Mouse (Mus musculus) heart, embryonic 14.5 days (tissue): Measurements from ENCODE around the gene Stk36. TPM values are rescaled to one million over a fixed set of nuclear protein-coding genes. Genes with fewer than 3 reads are reported as not detected.
A peak's percentile ranks its signal among the peaks of the same experiment; 100 is the strongest.

Experiments
- ATAC-seq: fragments of 200-750 bp; cut with Nextera tagmentation; 2 replicates; pipeline ENCODE4 v1.8.0; 2017; ENCODE audit warnings: low read depth, moderate TSS enrichment; ENCODE audit not compliant: insufficient number of reproducible peaks, insufficient read depth, low FRiP score
- H3K27ac ChIP-seq, 2 experiments: fragments of 200-500 bp in 1 of 2; fragments of 300-500 bp in 1 of 2; sonication (generic) in 1 of 2; replicated peaks in 1 of 2; 2 replicates each; pipeline ENCODE4 v1.5.1; 2012 to 2014; ENCODE audit warnings: low read depth in 2 of 2, low read length in 2 of 2, control low read depth in 1 of 2, mild to moderate bottlenecking in 1 of 2, mixed read lengths in 1 of 2; ENCODE audit not compliant: control insufficient read depth in 1 of 2, insufficient read depth in 1 of 2
- H3K27me3 ChIP-seq: fragments of 300-500 bp; sonication (generic); 2 replicates; pipeline ENCODE4 v1.6.1; 2014; ENCODE audit warnings: mild to moderate bottlenecking, low read length, control low read depth; ENCODE audit not compliant: control insufficient read depth, insufficient read depth
- H3K36me3 ChIP-seq: fragments of 300-500 bp; sonication (generic); 2 replicates; pipeline ENCODE4 v1.6.1; 2014; ENCODE audit warnings: mild to moderate bottlenecking, control low read depth, low read length, mixed read lengths; ENCODE audit not compliant: control insufficient read depth, insufficient read depth
- H3K4me1 ChIP-seq, 2 experiments: fragments of 200-500 bp in 1 of 2; fragments of 300-500 bp in 1 of 2; sonication (generic) in 1 of 2; 2 replicates each; pipeline ENCODE4 v1.6.1; 2012 to 2014; ENCODE audit warnings: low read length in 2 of 2, control low read depth in 1 of 2, mixed read lengths in 1 of 2; ENCODE audit not compliant: control insufficient read depth in 2 of 2, insufficient read depth in 2 of 2
- H3K4me2 ChIP-seq: fragments of 300-500 bp; sonication (generic); 2 replicates; pipeline ENCODE4 v1.6.1; 2014; ENCODE audit warnings: mild to moderate bottlenecking, low read length
- H3K4me3 ChIP-seq, 2 experiments: fragments of 200-500 bp in 1 of 2; fragments of 300-500 bp in 1 of 2; sonication (generic) in 1 of 2; 2 replicates each; pipeline ENCODE4 v1.5.1; 2012 to 2014; ENCODE audit warnings: low read length in 2 of 2, mild to moderate bottlenecking in 2 of 2, control low read depth in 1 of 2, low read depth in 1 of 2, moderate library complexity in 1 of 2; ENCODE audit not compliant: control insufficient read depth in 1 of 2, insufficient read depth in 1 of 2
- H3K9ac ChIP-seq: fragments of 300-500 bp; sonication (generic); 2 replicates; pipeline ENCODE4 v1.6.1; 2014; ENCODE audit warnings: mild to moderate bottlenecking, low read length
- H3K9me3 ChIP-seq: fragments of 300-500 bp; sonication (generic); 2 replicates; pipeline ENCODE4 v1.6.1; 2016; ENCODE audit warnings: low read length, control low read depth; ENCODE audit not compliant: control insufficient read depth
- WGBS: fragments of 180-500 bp; shearing (Covaris S2); extraction: QIAGEN DNeasy Blood & Tissue Kit; methylation state at CpG from one replicate; pipeline ENCODE4 v1.1.7; 2014; 5-methylcytosine and 5-hydroxymethylcytosine counted together
- polyA plus RNA-seq: library from polyadenylated mRNA; unstranded; fragments of >200 nt; fragmentation: Nextera tagmentation; extraction: Ambion mirVana; gene quantifications from 2 replicates; pipeline ENCODE4 v1.2.1, GENCODE M21; 2014

Gene Stk36
- polyA plus RNA-seq: 2.5 and 2.8 TPM in 2 replicates

DNA sequence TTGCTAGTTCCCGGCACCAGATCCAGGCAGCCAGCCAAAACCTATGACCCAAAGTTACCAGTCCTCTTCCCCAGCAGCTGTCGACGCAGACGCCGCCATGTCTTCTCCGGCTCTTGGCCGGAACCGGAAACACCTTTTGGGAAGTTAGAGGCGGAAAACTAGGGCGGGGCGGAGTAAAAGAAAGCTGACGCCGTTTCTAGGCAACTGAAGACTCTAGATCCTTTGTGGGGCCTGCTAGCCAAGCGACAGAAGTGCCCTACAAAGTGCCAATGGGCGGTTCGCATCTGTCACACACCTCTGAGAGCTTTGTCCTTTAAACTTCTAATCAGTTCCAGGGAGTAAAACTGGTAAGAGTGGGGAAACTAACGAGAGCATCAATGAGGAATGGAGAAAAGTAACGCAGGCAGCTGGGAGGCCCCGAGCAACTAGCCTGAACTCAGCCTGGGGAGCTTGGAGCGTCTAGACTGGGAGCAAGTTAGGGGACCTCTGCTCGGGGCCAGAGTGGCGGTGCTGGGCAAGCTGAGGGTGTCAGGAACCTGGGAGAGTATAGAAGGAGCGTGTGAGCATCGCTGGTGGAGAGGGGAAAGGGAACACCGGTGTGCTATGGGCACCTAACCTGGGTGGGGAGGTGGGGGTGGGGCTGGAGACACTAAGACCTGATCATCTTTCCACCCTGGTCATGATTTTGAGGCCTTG is at the start of gene Stk36, which contains the start of gene Rnf25:
Stk36 (plus strand) TSS at position 179 of the 696 bp plus-strand sequence.
Rnf25 (minus strand) TSS at position 131 of the 696 bp plus-strand sequence.
- H3K9me3 ChIP-seq: no peaks in the 10 kb centered on the region
- WGBS: 9% methylated on average over 25 of the region's 25 CpGs
- H3K4me1 ChIP-seq: peaks cover 0 to 12% of the 10 kb centered on the region in 2 experiments; a peak in 2 of 4 replicates
- peak; percentile 65 for ATAC-seq
- H3K4me2 ChIP-seq: peak within 1 kb of the TSS; percentile 84
- peak within 1 kb of the TSS; percentile 87 for H3K9ac ChIP-seq
- no peaks in the 10 kb centered on the region for H3K27me3 ChIP-seq
- H3K4me3 ChIP-seq: peak within 1 kb of the TSS; percentile 78 to 86
- peaks cover 27% of the 10 kb centered on the region for H3K36me3 ChIP-seq
- H3K27ac ChIP-seq: peak within 1 kb of the TSS; percentile 30 to 34; a peak in 3 of 4 replicates

DNA sequence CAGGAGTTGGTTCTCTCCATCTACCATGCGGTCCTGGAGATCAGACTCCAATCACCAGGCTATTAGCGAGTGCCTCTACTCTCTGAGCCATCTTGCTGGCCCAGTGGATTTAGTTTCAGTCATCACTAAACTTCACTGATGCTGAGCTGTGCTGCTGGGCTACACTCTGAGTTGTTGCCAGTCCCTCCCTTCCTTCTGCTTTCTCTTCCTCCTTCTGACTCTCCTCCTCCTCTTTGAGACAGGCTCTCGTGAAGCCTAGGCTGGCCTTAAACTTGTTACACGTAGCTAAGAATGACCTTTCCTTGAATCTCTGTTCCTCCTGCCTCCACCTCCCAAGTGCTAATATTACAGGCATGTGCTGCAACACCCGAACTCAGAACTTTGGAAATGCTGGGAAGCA is 42.2 kb upstream of the Stk36 start:
- Histone ChIP-seq H3K9ac (no peak overlapping the region), H3K27ac (no peak overlapping the region), H3K4me3 (no peak overlapping the region), H3K36me3 (no peaks in the 10 kb centered on the region), H3K4me2 (no peak overlapping the region), H3K27me3 (no peaks in the 10 kb centered on the region), H3K4me1 (no peaks in the 10 kb centered on the region), H3K9me3 (no peaks in the 10 kb centered on the region)
- whole genome bisulfite sequencing: 87% methylated on average over 5 of the region's 5 CpGs
- ATAC-seq: no peak

DNA sequence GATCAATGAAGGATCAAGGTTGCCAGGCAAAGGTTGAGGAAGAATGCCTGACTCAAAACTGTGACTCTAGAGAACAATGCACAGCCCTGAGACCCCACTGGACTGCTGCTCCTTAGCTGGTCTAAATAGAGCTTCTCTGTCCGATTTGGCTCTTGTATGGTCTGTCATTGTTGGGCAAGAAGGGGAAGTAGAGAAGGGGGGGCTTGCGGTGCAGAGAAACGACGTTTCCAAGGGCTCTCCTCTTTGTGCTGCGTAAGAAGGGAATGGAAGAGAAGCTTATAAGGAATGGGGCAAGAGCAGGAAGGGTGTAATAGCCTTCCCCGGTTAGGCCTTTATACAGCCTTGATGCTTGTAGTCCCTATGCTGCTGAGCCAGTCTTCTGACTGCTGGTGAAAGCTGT is 35.4 kb upstream of the Stk36 start:
- no peak overlapping the region for H3K4me3 ChIP-seq
- H3K27me3 ChIP-seq: no peaks in the 10 kb centered on the region
- no peak overlapping the region for H3K4me2 ChIP-seq
- no peaks in the 10 kb centered on the region for H3K4me1 ChIP-seq
- H3K36me3 ChIP-seq: peaks cover 62% of the 10 kb centered on the region
- H3K9ac ChIP-seq: no peak overlapping the region
- H3K27ac ChIP-seq: no peak overlapping the region
- ATAC-seq: no peak
- H3K9me3 ChIP-seq: no peaks in the 10 kb centered on the region
- 91% methylated on average over 6 of the region's 6 CpGs for WGBS

DNA sequence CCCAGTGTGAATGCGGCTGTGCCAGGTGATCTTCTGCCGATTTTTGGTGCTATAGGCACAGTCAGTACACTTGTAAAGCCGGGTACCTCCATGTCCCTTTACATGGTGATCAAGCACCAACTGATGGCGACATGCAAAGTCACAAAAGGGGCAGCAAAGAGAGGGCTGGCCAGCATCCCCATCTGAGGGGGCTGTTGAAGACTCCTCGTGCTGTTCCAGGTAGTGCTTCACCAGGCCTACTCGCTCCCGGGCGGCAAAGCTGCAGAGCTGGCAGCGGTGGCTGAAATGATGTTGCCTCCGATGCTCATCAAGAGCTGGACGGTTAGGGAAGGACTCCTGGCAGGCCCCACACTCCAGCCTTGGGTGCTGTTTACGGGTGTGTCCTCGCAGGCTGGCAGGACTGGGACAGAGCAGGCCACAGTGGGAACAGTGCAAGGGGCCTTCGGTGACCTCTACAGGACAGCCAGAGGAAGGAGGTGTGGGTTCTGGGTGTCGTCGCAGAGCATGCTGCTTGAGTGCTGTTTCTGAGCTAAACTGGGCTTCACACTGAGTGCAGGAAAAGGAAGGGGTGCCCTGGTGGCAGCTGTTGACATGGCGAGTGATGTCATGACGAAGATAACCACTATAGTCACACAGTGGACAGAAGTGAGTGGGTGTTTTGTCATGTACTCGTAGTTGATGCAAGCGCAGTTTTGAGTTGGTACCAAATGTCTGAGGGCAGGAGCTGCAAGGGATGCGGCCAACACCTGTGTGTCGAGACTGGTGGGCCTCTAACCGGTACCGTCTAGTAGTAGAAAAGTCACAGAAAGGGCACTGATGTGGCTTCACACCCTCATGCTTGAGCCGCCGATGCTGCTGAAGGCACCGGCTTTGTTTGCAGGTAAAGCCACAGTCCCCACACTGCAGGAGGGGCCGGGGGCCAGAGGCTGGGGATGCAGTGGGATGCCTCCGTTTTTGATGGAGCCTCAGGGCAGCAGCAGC is 31.2 kb upstream of the Stk36 start:
- no peak overlapping the region for H3K4me3 ChIP-seq
- H3K9ac ChIP-seq: no peak overlapping the region
- no peak overlapping the region for H3K4me2 ChIP-seq
- H3K9me3 ChIP-seq: no peaks in the 10 kb centered on the region
- no peak overlapping the region for H3K27ac ChIP-seq
- whole genome bisulfite sequencing: 80% methylated on average over 29 of the region's 29 CpGs
- H3K36me3 ChIP-seq: peaks cover 97% of the 10 kb centered on the region
- ATAC-seq: no peak; the same call in 1 of the 2 replicates
- H3K4me1 ChIP-seq: no peaks in the 10 kb centered on the region
- no peaks in the 10 kb centered on the region for H3K27me3 ChIP-seq

DNA sequence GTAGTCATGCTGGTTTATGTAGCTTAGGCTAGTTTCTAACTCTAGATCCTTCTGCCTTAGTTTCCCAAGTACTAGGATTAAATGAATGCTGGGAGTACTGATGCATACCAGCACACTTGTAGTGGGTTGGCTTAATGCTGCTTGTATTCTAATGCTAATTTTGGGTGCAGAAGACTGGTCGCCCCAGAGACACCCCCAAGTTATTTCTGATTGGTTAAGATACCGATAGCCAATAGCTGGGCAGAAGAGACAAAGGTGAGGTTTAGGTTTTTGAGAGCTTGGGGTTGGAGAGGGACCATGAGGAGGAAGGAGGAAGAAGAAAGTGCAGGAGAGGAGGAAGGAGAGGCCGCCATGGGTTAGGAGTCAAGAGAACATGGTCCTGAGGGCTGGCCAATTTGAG is 18.6 kb upstream of the Stk36 start:
- no peaks in the 10 kb centered on the region for H3K9me3 ChIP-seq
- no peak for ATAC-seq
- H3K4me2 ChIP-seq: no peak overlapping the region
- no peak overlapping the region for H3K27ac ChIP-seq
- no peak overlapping the region for H3K9ac ChIP-seq
- no peak overlapping the region for H3K4me3 ChIP-seq
- no peaks in the 10 kb centered on the region for H3K27me3 ChIP-seq
- H3K36me3 ChIP-seq: peaks cover 65% of the 10 kb centered on the region
- H3K4me1 ChIP-seq: peaks cover 5 to 26% of the 10 kb centered on the region in 2 experiments; a peak in 3 of 4 replicates
- WGBS: 87% methylated on average over 3 of the region's 3 CpGs

DNA sequence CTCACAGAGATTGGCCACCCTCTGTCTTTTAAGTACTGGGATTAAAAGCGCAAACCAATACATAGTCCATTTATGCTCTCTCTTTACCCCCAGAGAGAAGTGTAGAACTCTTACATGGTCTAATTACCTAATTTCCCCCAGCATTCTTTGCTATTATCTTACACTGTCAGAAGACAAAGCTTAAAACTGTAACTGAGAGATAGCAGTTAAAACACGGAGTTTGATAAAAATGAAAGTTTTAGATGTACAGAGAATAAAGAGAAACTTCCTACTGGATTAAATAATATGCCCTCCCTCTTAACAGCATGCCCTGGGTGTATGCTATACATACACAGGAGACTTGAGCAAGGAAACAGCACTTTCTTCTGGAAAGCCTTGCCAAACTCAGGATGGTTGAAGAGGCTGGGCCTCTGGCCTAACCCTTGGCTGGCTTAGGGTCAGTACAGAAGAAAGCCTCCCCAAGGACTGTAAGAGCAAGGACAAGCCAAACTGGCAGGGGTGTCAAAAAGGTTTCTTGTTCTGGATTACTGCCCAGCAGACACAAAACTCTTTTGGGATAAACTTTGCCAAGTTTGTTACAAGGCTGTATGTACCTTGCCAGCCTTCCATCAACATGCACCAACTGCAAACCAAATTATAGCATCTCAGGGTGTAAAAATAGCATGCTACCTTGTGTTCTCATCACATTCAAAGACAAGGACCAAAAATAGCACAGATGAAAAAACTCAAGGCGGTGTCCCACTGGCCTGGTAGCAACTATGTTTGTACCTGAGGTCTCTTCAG is 16.4 kb upstream of the Stk36 start:
- peaks cover 5 to 30% of the 10 kb centered on the region in 2 experiments; a peak in 3 of 4 replicates for H3K4me1 ChIP-seq
- H3K27ac ChIP-seq: peak overlapping the region; percentile 45 to 59; a peak in 3 of 4 replicates
- no peaks in the 10 kb centered on the region for H3K9me3 ChIP-seq
- WGBS: 72% methylated on average over 3 of the region's 3 CpGs
- H3K27me3 ChIP-seq: no peaks in the 10 kb centered on the region
- no peak for ATAC-seq
- peak overlapping the region; percentile 23; the same call in 1 of the 2 replicates for H3K9ac ChIP-seq
- peak overlapping the region; percentile 28; the same call in 1 of the 2 replicates for H3K4me2 ChIP-seq
- no peak overlapping the region; a peak in 1 of 4 replicates for H3K4me3 ChIP-seq
- peaks cover 43% of the 10 kb centered on the region for H3K36me3 ChIP-seq
